Mouse (Mus musculus): ENCODE measurements around the gene Trib2. TPM values are rescaled to one million over a fixed set of nuclear protein-coding genes. Genes with fewer than 3 reads are reported as not detected.

Trib2 gene
- polyA plus RNA-seq, 1 experiment from 2014 or later: 22.5 TPM

- no peaks in the 10 kb centered on the region for H3K27me3 ChIP-seq (replicated peaks)
- H3K4me2 ChIP-seq: no peak overlapping the region
- no peak overlapping the region for H3K4me3 ChIP-seq (replicated peaks)
- no peak overlapping the region for H3K9ac ChIP-seq
- ATAC-seq (ENCODE audit: insufficient read depth, low FRiP score, low read depth): no peak
- WGBS: 42% methylated on average over 2 of the region's 2 CpGs
- H3K4me1 ChIP-seq: no peaks in the 10 kb centered on the region
- no peaks in the 10 kb centered on the region for H3K36me3 ChIP-seq
- no peak overlapping the region for H3K27ac ChIP-seq
- no peaks in the 10 kb centered on the region for H3K9me3 ChIP-seq
Observed at GRCm38 (mm10) chr12:15758866-15759265, 57.9 kb downstream of the Trib2 start.

DNA sequence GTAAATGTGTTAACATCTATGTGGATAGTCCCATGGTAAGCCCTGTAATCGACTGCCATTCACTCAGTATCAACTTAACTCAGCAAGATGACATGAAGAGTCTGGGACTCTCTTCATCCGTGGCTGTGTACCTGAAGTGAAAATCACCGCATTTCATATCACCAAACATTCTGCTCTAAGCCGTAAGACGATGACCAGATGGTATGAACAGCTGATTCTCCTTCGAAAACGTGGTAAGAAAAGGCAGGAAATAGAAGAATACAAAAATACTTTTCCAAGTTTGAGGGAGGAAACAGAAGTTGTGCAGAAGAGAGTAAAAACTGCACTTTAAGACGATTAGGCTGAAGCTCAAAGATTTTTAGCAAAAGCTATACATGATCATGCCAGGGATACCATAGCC, 59.4 kb downstream of the Trib2 start:
- no peaks in the 10 kb centered on the region for H3K27me3 ChIP-seq (replicated peaks)
- H3K9me3 ChIP-seq: no peaks in the 10 kb centered on the region
- H3K4me3 ChIP-seq (replicated peaks): no peak overlapping the region
- no peak overlapping the region for H3K9ac ChIP-seq
- H3K27ac ChIP-seq: no peak overlapping the region
- no peaks in the 10 kb centered on the region for H3K36me3 ChIP-seq
- H3K4me1 ChIP-seq: no peaks in the 10 kb centered on the region
- WGBS: 70% methylated on average over 8 of the region's 8 CpGs
- no peak for ATAC-seq (ENCODE audit: insufficient read depth, low FRiP score, low read depth)
- H3K4me2 ChIP-seq: no peak overlapping the region

DNA sequence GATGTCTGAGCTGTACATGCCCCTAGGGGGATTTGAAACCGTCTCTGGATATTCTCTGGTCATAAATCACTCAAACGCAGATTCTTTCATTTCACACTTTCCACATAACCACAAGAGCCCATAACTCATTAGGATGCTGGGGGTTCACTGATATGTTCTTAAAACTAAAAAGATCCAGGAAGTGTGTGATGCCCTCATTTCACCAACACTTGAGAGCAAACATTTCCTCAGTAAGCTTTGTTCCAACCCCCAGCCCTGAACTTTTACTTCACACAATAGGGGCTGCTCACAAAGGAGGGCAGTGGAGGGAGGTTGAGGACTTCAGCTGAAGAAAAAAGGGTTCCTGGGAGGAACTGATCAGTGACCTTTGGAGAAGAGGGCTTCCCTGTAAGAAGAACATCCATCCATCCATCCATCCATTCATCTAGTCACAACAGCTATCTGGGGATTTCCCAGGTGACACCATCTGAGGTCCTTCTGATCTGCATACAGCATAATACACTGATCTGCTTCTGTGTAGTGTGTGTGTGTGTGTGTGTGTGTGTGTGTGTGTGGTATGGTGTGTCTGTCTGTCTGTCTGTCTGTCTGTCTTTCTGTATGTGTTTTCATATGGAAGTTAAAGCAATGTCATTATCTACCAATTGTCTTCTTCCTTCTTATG, 61.6 kb downstream of the Trib2 start:
- Histone ChIP-seq H3K9ac (no peak overlapping the region), H3K36me3 (no peaks in the 10 kb centered on the region), H3K27ac (no peak overlapping the region), H3K4me2 (no peak overlapping the region), H3K27me3 (replicated peaks) (no peaks in the 10 kb centered on the region), H3K4me1 (no peaks in the 10 kb centered on the region), H3K9me3 (no peaks in the 10 kb centered on the region), H3K4me3 (replicated peaks) (no peak overlapping the region)
- WGBS: 35% methylated on average over 2 of the region's 2 CpGs
- ATAC-seq (ENCODE audit: insufficient read depth, low FRiP score, low read depth): no peak

- Histone ChIP-seq H3K9ac (no peak overlapping the region), H3K36me3 (no peaks in the 10 kb centered on the region), H3K4me1 (no peaks in the 10 kb centered on the region), H3K4me2 (no peak overlapping the region), H3K4me3 (replicated peaks) (no peak overlapping the region), H3K27ac (no peak overlapping the region), H3K27me3 (replicated peaks) (no peaks in the 10 kb centered on the region), H3K9me3 (no peaks in the 10 kb centered on the region)
- ATAC-seq (ENCODE audit: insufficient read depth, low FRiP score, low read depth): no peak
- 53% methylated on average over 2 of the region's 2 CpGs for WGBS
Observed at GRCm38 (mm10) chr12:15754602-15755001, 62.1 kb downstream of the Trib2 start.

- 38% methylated on average over 4 of the region's 4 CpGs for WGBS
- Histone ChIP-seq H3K4me2 (no peak overlapping the region), H3K4me3 (replicated peaks) (no peak overlapping the region), H3K9ac (no peak overlapping the region), H3K4me1 (0 out of 2 replicates have a peak, but pooled peaks cover 4% of the 10 kb centered on the region), H3K36me3 (no peaks in the 10 kb centered on the region), H3K9me3 (no peaks in the 10 kb centered on the region), H3K27ac (no peak overlapping the region), H3K27me3 (replicated peaks) (no peaks in the 10 kb centered on the region)
- no peak for ATAC-seq (ENCODE audit: insufficient read depth, low FRiP score, low read depth)
Observed at GRCm38 (mm10) chr12:15749646-15750195, 67.0 kb downstream of the Trib2 start.

GRCm38 (mm10) chr12:15745752-15746151, 71.0 kb downstream of the Trib2 start:
- 49% methylated on average over 10 of the region's 10 CpGs for WGBS
- H3K36me3 ChIP-seq: no peaks in the 10 kb centered on the region
- H3K27ac ChIP-seq: no peak overlapping the region

More at GRCm38 (mm10) chr12:15745752-15746151, 71.0 kb downstream of the Trib2 start:
- ATAC-seq (ENCODE audit: insufficient read depth, low FRiP score, low read depth): no peak
- Histone ChIP-seq H3K27me3 (replicated peaks) (no peaks in the 10 kb centered on the region), H3K4me2 (no peak overlapping the region), H3K4me3 (replicated peaks) (no peak overlapping the region), H3K9me3 (no peaks in the 10 kb centered on the region), H3K9ac (no peak overlapping the region), H3K4me1 (0 out of 2 replicates have a peak, but pooled peaks cover 4% of the 10 kb centered on the region)

Small RNA genes within 50 kb of the gene (microRNA-seq; reads per million reads assigned to microRNA genes)
- not detected for gene Mir6387

All from stomach, embryonic 15.5 days (tissue).